Mouse (Mus musculus): ENCODE data around the gene Gstm6. TPM values are rescaled to one million over a fixed set of nuclear protein-coding genes. Genes with fewer than 3 reads are reported as not detected.
A peak's percentile ranks its signal among the peaks of the same experiment; 100 is the strongest.

Gstm6 gene
- total and polyA plus RNA-seq, 2 experiments from 2014 or later = 25.5 to 31.6 TPM

- TF ChIP-seq CTCF (IDR thresholded peaks at IDR 0.05) = no peak
- no peak overlapping the region for H3K9ac ChIP-seq (replicated peaks; ENCODE audit: low read length, poor library complexity, severe bottlenecking)
- no peaks in the 10 kb centered on the region for H3K36me3 ChIP-seq (ENCODE audit: insufficient read depth, low read length)
- peak overlapping the region; percentile 55 for H3K27ac ChIP-seq (ENCODE audit: low read depth, low read length)
- no peaks in the 10 kb centered on the region for H3K9me3 ChIP-seq (ENCODE audit: low read length)
- peak overlapping the region; percentile 28; the same call in 1 of the 2 replicates for H3K4me2 ChIP-seq (ENCODE audit: low read depth, low read length, poor library complexity, severe bottlenecking)
- H3K4me3 ChIP-seq (ENCODE audit: low read depth, low read length) = no peak overlapping the region
- ATAC-seq (ENCODE audit: low FRiP score) = no peak
- no peaks in the 10 kb centered on the region for H3K27me3 ChIP-seq (ENCODE audit: insufficient read depth, low read length)
- H3K4me1 ChIP-seq (ENCODE audit: insufficient read depth, low read length) = no peaks in the 10 kb centered on the region
- DNase-seq (ENCODE audit: low spot score) = peak; percentile 47
- WGBS = 46% methylated on average over 2 of the region's 2 CpGs
Observed at GRCm38 (mm10) chr3:107931134-107931533, 12.4 kb downstream of the Gstm6 start.

- DNase-seq (ENCODE audit: low spot score) = no peak
- Histone ChIP-seq H3K4me2 (ENCODE audit: low read depth, low read length, poor library complexity, severe bottlenecking) (no peak overlapping the region), H3K27me3 (ENCODE audit: insufficient read depth, low read length) (no peaks in the 10 kb centered on the region), H3K4me1 (ENCODE audit: insufficient read depth, low read length) (no peaks in the 10 kb centered on the region), H3K9me3 (ENCODE audit: low read length) (no peaks in the 10 kb centered on the region), H3K27ac (ENCODE audit: low read depth, low read length) (no peak overlapping the region), H3K36me3 (ENCODE audit: insufficient read depth, low read length) (no peaks in the 10 kb centered on the region), H3K9ac (replicated peaks; ENCODE audit: low read length, poor library complexity, severe bottlenecking) (no peak overlapping the region), H3K4me3 (ENCODE audit: low read depth, low read length) (no peak overlapping the region)
- no peak for ATAC-seq (ENCODE audit: low FRiP score)
- 83% methylated on average over 4 of the region's 4 CpGs for WGBS
- TF ChIP-seq CTCF (IDR thresholded peaks at IDR 0.05) = no peak
Observed at GRCm38 (mm10) chr3:107929731-107930130, 13.8 kb downstream of the Gstm6 start.

DNA sequence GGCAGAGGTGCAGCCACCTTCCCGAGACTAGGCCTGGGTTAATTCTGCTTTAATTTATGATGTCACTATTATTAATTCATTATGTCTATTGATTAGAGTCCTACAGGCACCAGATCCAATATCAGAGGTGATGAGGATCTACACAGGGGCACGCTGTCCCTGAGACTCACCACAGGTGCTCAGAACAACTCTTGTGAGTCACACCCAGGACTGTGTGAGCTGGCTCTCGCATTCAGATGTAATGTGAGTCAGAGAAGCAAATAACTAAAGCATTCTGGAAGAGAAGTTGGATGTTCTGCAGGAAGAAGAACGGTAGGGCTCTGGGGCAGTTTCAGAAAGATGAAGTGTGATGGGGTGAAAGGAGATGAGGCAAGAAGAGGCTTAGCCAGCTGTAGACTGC lies 14.3 kb downstream of the Gstm6 start:
- Histone ChIP-seq H3K36me3 (ENCODE audit: insufficient read depth, low read length) (no peaks in the 10 kb centered on the region), H3K27ac (ENCODE audit: low read depth, low read length) (no peak overlapping the region), H3K4me1 (ENCODE audit: insufficient read depth, low read length) (no peaks in the 10 kb centered on the region), H3K4me3 (ENCODE audit: low read depth, low read length) (no peak overlapping the region), H3K9ac (replicated peaks; ENCODE audit: low read length, poor library complexity, severe bottlenecking) (no peak overlapping the region), H3K4me2 (ENCODE audit: low read depth, low read length, poor library complexity, severe bottlenecking) (no peak overlapping the region), H3K27me3 (ENCODE audit: insufficient read depth, low read length) (no peaks in the 10 kb centered on the region), H3K9me3 (ENCODE audit: low read length) (no peaks in the 10 kb centered on the region)
- no peak for DNase-seq (ENCODE audit: low spot score)
- WGBS = 86% methylated on average over 4 of the region's 4 CpGs
- no peak for ATAC-seq (ENCODE audit: low FRiP score)
- TF ChIP-seq CTCF (IDR thresholded peaks at IDR 0.05) = no peak

GRCm38 (mm10) chr3:107928691-107929090 lies 14.9 kb downstream of the Gstm6 start:
- no peak for ATAC-seq (ENCODE audit: low FRiP score)
- Histone ChIP-seq H3K9me3 (ENCODE audit: low read length) (no peaks in the 10 kb centered on the region), H3K27me3 (ENCODE audit: insufficient read depth, low read length) (no peaks in the 10 kb centered on the region), H3K4me3 (ENCODE audit: low read depth, low read length) (no peak overlapping the region), H3K4me2 (ENCODE audit: low read depth, low read length, poor library complexity, severe bottlenecking) (no peak overlapping the region), H3K4me1 (ENCODE audit: insufficient read depth, low read length) (no peaks in the 10 kb centered on the region), H3K9ac (replicated peaks; ENCODE audit: low read length, poor library complexity, severe bottlenecking) (no peak overlapping the region), H3K27ac (ENCODE audit: low read depth, low read length) (no peak overlapping the region; the same call in 1 of the 2 replicates), H3K36me3 (ENCODE audit: insufficient read depth, low read length) (no peaks in the 10 kb centered on the region)
- no peak for TF ChIP-seq CTCF (IDR thresholded peaks at IDR 0.05)
- 81% methylated on average over 11 of the region's 11 CpGs for WGBS
- DNase-seq (ENCODE audit: low spot score) = no peak

DNA sequence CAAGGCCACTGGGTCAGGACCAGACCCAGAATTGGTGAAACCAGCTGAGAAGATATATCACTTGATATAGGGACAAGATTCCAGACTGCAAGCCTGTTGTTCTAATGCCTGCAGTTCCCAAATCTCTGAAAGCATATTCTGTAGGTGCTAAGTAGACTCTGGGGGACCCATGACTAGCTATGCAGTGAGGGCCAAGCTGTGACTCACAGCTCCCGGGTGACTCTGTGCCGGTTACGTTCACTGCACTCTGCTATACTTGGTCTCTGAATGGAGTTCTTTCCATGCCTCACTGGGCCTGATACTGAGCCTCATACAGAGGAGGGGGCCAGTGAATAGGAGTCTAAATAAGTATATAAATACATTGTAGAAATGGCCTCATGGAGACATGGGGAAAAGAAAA lies 15.7 kb downstream of the Gstm6 start:
- Histone ChIP-seq H3K27ac (ENCODE audit: low read depth, low read length) (no peak overlapping the region), H3K4me1 (ENCODE audit: insufficient read depth, low read length) (no peaks in the 10 kb centered on the region), H3K36me3 (ENCODE audit: insufficient read depth, low read length) (no peaks in the 10 kb centered on the region), H3K9ac (replicated peaks; ENCODE audit: low read length, poor library complexity, severe bottlenecking) (no peak overlapping the region), H3K4me2 (ENCODE audit: low read depth, low read length, poor library complexity, severe bottlenecking) (no peak overlapping the region), H3K9me3 (ENCODE audit: low read length) (no peaks in the 10 kb centered on the region), H3K4me3 (ENCODE audit: low read depth, low read length) (no peak overlapping the region), H3K27me3 (ENCODE audit: insufficient read depth, low read length) (no peaks in the 10 kb centered on the region)
- TF ChIP-seq CTCF (IDR thresholded peaks at IDR 0.05) = no peak
- ATAC-seq (ENCODE audit: low FRiP score) (no peak), DNase-seq (ENCODE audit: low spot score) (peak; percentile 24)
- 45% methylated on average over 3 of the region's 3 CpGs for WGBS

GRCm38 (mm10) chr3:107925335-107925734 lies 18.2 kb downstream of the Gstm6 start:
- H3K9ac ChIP-seq (replicated peaks; ENCODE audit: low read length, poor library complexity, severe bottlenecking) = no peak overlapping the region
- 94% methylated on average over 3 of the region's 3 CpGs for WGBS
- no peak for DNase-seq (ENCODE audit: low spot score)

More at GRCm38 (mm10) chr3:107925335-107925734, 18.2 kb downstream of the Gstm6 start:
- H3K36me3 ChIP-seq (ENCODE audit: insufficient read depth, low read length) = no peaks in the 10 kb centered on the region
- ATAC-seq (ENCODE audit: low FRiP score) = no peak
- H3K4me2 ChIP-seq (ENCODE audit: low read depth, low read length, poor library complexity, severe bottlenecking) = no peak overlapping the region
- no peaks in the 10 kb centered on the region for H3K9me3 ChIP-seq (ENCODE audit: low read length)
- no peak overlapping the region for H3K27ac ChIP-seq (ENCODE audit: low read depth, low read length)
- H3K4me3 ChIP-seq (ENCODE audit: low read depth, low read length) = no peak overlapping the region
- no peak for TF ChIP-seq CTCF (IDR thresholded peaks at IDR 0.05)
- H3K4me1 ChIP-seq (ENCODE audit: insufficient read depth, low read length) = no peaks in the 10 kb centered on the region
- H3K27me3 ChIP-seq (ENCODE audit: insufficient read depth, low read length) = no peaks in the 10 kb centered on the region
